In genomic region chr2:48950252-48950315, GRCm38 (mm10) we compare ENCODE assay signal across 8 mouse cellular contexts. TPM values are rescaled to one million over a fixed set of nuclear protein-coding genes. Genes with fewer than 3 reads are reported as not detected.
DNase-seq lines count a peak whose midpoint lies in the region; ATAC-seq lines count a peak whose summit lies in the region.

TSS of gene Orc4 (minus strand) at chr2:48950277.

- peak within 1 kb of the TSS; percentile 98 for H3K9ac ChIP-seq in lung, embryonic 15.5 days
- H3K9ac ChIP-seq in embryonic facial prominence, embryonic 12.5 days: peak within 1 kb of the TSS; percentile 91
- peak within 1 kb of the TSS; percentile 96 for H3K9ac ChIP-seq in heart, embryonic 14.5 days (ENCODE audit: low read length)
- H3K9ac ChIP-seq in neural tube, embryonic 13.5 days: peak within 1 kb of the TSS; percentile 95

- H3K27ac ChIP-seq in lung, embryonic 15.5 days: peak within 1 kb of the TSS; percentile 98
- H3K27ac ChIP-seq in embryonic facial prominence, embryonic 12.5 days: peak within 1 kb of the TSS; percentile 96
- H3K27ac ChIP-seq in heart, embryonic 14.5 days (replicated peaks in 1 of 2; ENCODE audit: control insufficient read depth in 1 of 2, insufficient read depth in 1 of 2, low read depth in 2 of 2, low read length in 2 of 2): peak within 1 kb of the TSS; percentile 95
- H3K27ac ChIP-seq in neural tube, embryonic 13.5 days (replicated peaks): peak within 1 kb of the TSS; percentile 98

- H3K4me3 ChIP-seq in lung, embryonic 15.5 days: peak within 1 kb of the TSS; percentile 96
- peak within 1 kb of the TSS; percentile 83 for H3K4me3 ChIP-seq in embryonic facial prominence, embryonic 12.5 days
- peak within 1 kb of the TSS; percentile 85 to 97 for H3K4me3 ChIP-seq in heart, embryonic 14.5 days (ENCODE audit: control insufficient read depth in 1 of 2, insufficient read depth in 1 of 2, low read depth in 1 of 2, low read length in 2 of 2)
- H3K4me3 ChIP-seq in neural tube, embryonic 13.5 days: peak within 1 kb of the TSS; percentile 92

- H3K27me3 ChIP-seq in lung, embryonic 15.5 days: no peaks in the 10 kb centered on the region
- H3K27me3 ChIP-seq in embryonic facial prominence, embryonic 12.5 days: no peaks in the 10 kb centered on the region
- no peaks in the 10 kb centered on the region for H3K27me3 ChIP-seq in heart, embryonic 14.5 days (ENCODE audit: control insufficient read depth, insufficient read depth, low read length)
- H3K27me3 ChIP-seq in neural tube, embryonic 13.5 days: no peaks in the 10 kb centered on the region

- WGBS in lung, embryonic 15.5 days: 0% methylated on average over 2 of the region's 2 CpGs
- 0% methylated on average over 2 of the region's 2 CpGs for WGBS in embryonic facial prominence, embryonic 12.5 days
- 0% methylated on average over 2 of the region's 2 CpGs for WGBS in heart, embryonic 14.5 days
- WGBS in neural tube, embryonic 13.5 days: 0% methylated on average over 2 of the region's 2 CpGs

- DNase-seq in lung, postnatal 36 days: no peak
- DNase-seq in left cerebral cortex, postnatal 36 days (ENCODE audit: low spot score in 2 of 2): no peak
- DNase-seq in spleen, postnatal 4 days (ENCODE audit: low spot score in 2 of 2): no peak
- DNase-seq in cerebellum, adult 9-10 months: no peak

- peaks cover 4% of the 10 kb centered on the region for H3K4me1 ChIP-seq in lung, embryonic 15.5 days
- peaks cover 4% of the 10 kb centered on the region for H3K4me1 ChIP-seq in embryonic facial prominence, embryonic 12.5 days
- peaks cover 0 to 8% of the 10 kb centered on the region in 2 experiments; a peak in 2 of 4 replicates for H3K4me1 ChIP-seq in heart, embryonic 14.5 days (ENCODE audit: control insufficient read depth in 2 of 2, insufficient read depth in 2 of 2, low read length in 2 of 2)
- peaks cover 25% of the 10 kb centered on the region for H3K4me1 ChIP-seq in neural tube, embryonic 13.5 days (replicated peaks)

- no peaks in the 10 kb centered on the region for H3K36me3 ChIP-seq in lung, embryonic 15.5 days
- H3K36me3 ChIP-seq in embryonic facial prominence, embryonic 12.5 days: no peaks in the 10 kb centered on the region
- no peaks in the 10 kb centered on the region for H3K36me3 ChIP-seq in heart, embryonic 14.5 days (ENCODE audit: control insufficient read depth, insufficient read depth, low read length)
- no peaks in the 10 kb centered on the region for H3K36me3 ChIP-seq in neural tube, embryonic 13.5 days

- intact Hi-C loops in left cerebral cortex, postnatal 36 days (cut with DNase I): no loop called here

- H3K4me2 ChIP-seq in lung, embryonic 15.5 days: peak within 1 kb of the TSS; percentile 61
- H3K4me2 ChIP-seq in embryonic facial prominence, embryonic 12.5 days (replicated peaks): peak within 1 kb of the TSS; percentile 60
- peak within 1 kb of the TSS; percentile 86 for H3K4me2 ChIP-seq in heart, embryonic 14.5 days (ENCODE audit: low read length)
- H3K4me2 ChIP-seq in neural tube, embryonic 13.5 days: peak within 1 kb of the TSS; percentile 65

- no peaks in the 10 kb centered on the region for H3K9me3 ChIP-seq in lung, embryonic 15.5 days
- H3K9me3 ChIP-seq in embryonic facial prominence, embryonic 12.5 days: no peaks in the 10 kb centered on the region
- no peaks in the 10 kb centered on the region for H3K9me3 ChIP-seq in heart, embryonic 14.5 days (ENCODE audit: control insufficient read depth, low read length)
- no peaks in the 10 kb centered on the region for H3K9me3 ChIP-seq in neural tube, embryonic 13.5 days

- no peak for ATAC-seq in lung, embryonic 15.5 days (ENCODE audit: borderline replicate concordance, extremely low read depth, low FRiP score, low TSS enrichment)
- ATAC-seq in embryonic facial prominence, embryonic 12.5 days (ENCODE audit: insufficient number of reproducible peaks, insufficient read depth, low FRiP score, low TSS enrichment): no peak
- ATAC-seq in heart, embryonic 14.5 days (ENCODE audit: insufficient number of reproducible peaks, insufficient read depth, low FRiP score, low read depth): no peak
- no peak for ATAC-seq in neural tube, embryonic 13.5 days (ENCODE audit: low read depth)

RNA-seq across cellular contexts. Expression of gene Orc4, which starts in this region (rescaled TPM):
- polyA plus RNA-seq in lung, embryonic 15.5 days (2015; fragmentation: Nextera tagmentation; extraction: Ambion mirVana): 94.1 and 107 TPM in 2 replicates
- 114 and 118 TPM in 2 replicates for polyA plus RNA-seq in embryonic facial prominence, embryonic 12.5 days (2016; fragmentation: Nextera tagmentation; extraction: Ambion mirVana)
- 82.5 and 84.8 TPM in 2 replicates for polyA plus RNA-seq in heart, embryonic 14.5 days (2014; fragmentation: Nextera tagmentation; extraction: Ambion mirVana)
- total RNA-seq in left cerebral cortex, postnatal 36 days (2021): 10 to 100 TPM; 52.1 to 76.4 TPM
- polyA plus RNA-seq in neural tube, embryonic 13.5 days (2015; fragmentation: Nextera tagmentation; extraction: Ambion mirVana): 108 and 110 TPM in 2 replicates
